Mouse (Mus musculus): ENCODE data around the gene Zfp969.
"Not testable (repeated sequence)": the region's sequence is repeated elsewhere in the genome, so short reads cannot be mapped to it uniquely, and the experiment has no call there.

Gene Zfp969

GRCm38 (mm10) chr2:175703546-175703945, at the start of gene Zfp969:
Zfp969 (minus strand) TSS chr2:175703646.
- DNase-seq (ENCODE audit: low spot score): not testable (repeated sequence)

DNA sequence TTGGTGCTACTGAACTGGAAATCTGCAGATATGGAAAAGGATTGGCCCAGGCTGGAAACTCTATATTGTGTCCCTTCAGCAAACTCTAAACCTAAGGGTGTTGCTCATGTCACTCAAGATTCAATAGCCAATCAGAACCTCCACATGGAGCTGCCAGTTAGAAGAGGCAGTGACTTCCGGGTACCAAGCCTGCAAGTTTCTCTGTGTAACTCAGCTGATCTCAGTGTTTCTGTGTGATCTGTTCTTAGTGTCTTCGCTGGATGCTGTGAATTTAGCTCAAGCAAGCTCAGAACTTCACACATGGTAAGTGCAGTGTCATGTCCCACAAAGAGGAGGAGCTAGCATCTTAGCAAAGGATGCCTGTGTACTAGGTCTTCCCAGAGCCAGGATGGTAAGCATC, 37.8 kb upstream of the Zfp969 start, which contains the start of gene Gm2007:
TSS of gene Gm2007 (plus strand) at position 301 of the 400 bp plus-strand sequence.
- DNase-seq (ENCODE audit: low spot score): not testable (repeated sequence)

- DNase-seq (ENCODE audit: low spot score): not testable (repeated sequence)
Observed at GRCm38 (mm10) chr2:175643678-175644077, 59.8 kb downstream of the Zfp969 start, which contains the start of gene Gm11007. Gm11007 (plus strand) TSS chr2:175643978.
